Mouse (Mus musculus) T-helper 2 cell (primary cell): ENCODE measurements around the gene Stx17.

Experiments
- in situ Hi-C: fragments of 300-600 bp; cut with MboI, MseI; formaldehyde crosslinking; loops from one replicate; pipeline ENCODE4 v1.15.1; 2025; ENCODE audit warnings: high pct_unique_total_duplicates

The Stx17 gene

GRCm38 (mm10) chr4:48124773-48125469 lies at the start of gene Stx17:
TSS of gene Stx17 (plus strand) at chr4:48124915.
- in situ Hi-C loops = loop anchor here (5.0 kb wide), 1 partner anchor 157 kb away; no protein-coding TSS in a partner anchor

GRCm38 (mm10) chr4:48076693-48077471 lies 47.8 kb upstream of the Stx17 start:
- in situ Hi-C loops = no loop called here

GRCm38 (mm10) chr4:48078213-48078612 lies 46.5 kb upstream of the Stx17 start:
- in situ Hi-C loops = no loop called here

GRCm38 (mm10) chr4:48079285-48080039 lies 45.3 kb upstream of the Stx17 start:
- in situ Hi-C loops = no loop called here

GRCm38 (mm10) chr4:48083452-48083851 lies 41.3 kb upstream of the Stx17 start:
- in situ Hi-C loops = no loop called here

GRCm38 (mm10) chr4:48086609-48087008 lies 38.1 kb upstream of the Stx17 start:
- in situ Hi-C loops = no loop called here

- in situ Hi-C loops = no loop called here
These were observed 37.2 kb upstream of the Stx17 start for GRCm38 (mm10) chr4:48087497-48087896.

GRCm38 (mm10) chr4:48093221-48093620 lies 31.5 kb upstream of the Stx17 start:
- in situ Hi-C loops = no loop called here

- in situ Hi-C loops = no loop called here
These were observed 24.5 kb upstream of the Stx17 start for GRCm38 (mm10) chr4:48100217-48100616.

- in situ Hi-C loops = no loop called here
These were observed 22.7 kb upstream of the Stx17 start for GRCm38 (mm10) chr4:48101981-48102380.

GRCm38 (mm10) chr4:48105387-48105786 lies 19.3 kb upstream of the Stx17 start:
- in situ Hi-C loops = no loop called here

GRCm38 (mm10) chr4:48107086-48107485 lies 17.6 kb upstream of the Stx17 start:
- in situ Hi-C loops = no loop called here

GRCm38 (mm10) chr4:48108591-48108990 lies 16.1 kb upstream of the Stx17 start:
- in situ Hi-C loops = no loop called here

GRCm38 (mm10) chr4:48110331-48110730 lies 14.4 kb upstream of the Stx17 start:
- in situ Hi-C loops = no loop called here

- in situ Hi-C loops = no loop called here
These were observed 8.5 kb upstream of the Stx17 start for GRCm38 (mm10) chr4:48116191-48116590.

GRCm38 (mm10) chr4:48124416-48124772 lies 321 bp upstream of the Stx17 start:
- in situ Hi-C loops = no loop called here

- in situ Hi-C loops = no loop called here
These were observed 5.6 kb downstream of the Stx17 start for GRCm38 (mm10) chr4:48130314-48130713.

GRCm38 (mm10) chr4:48131606-48132005 lies 6.9 kb downstream of the Stx17 start:
- in situ Hi-C loops = no loop called here

- in situ Hi-C loops = no loop called here
These were observed 8.0 kb downstream of the Stx17 start for GRCm38 (mm10) chr4:48132721-48133120.

- in situ Hi-C loops = no loop called here
These were observed 24.8 kb downstream of the Stx17 start for GRCm38 (mm10) chr4:48149492-48149891.

GRCm38 (mm10) chr4:48153229-48153628 lies 28.5 kb downstream of the Stx17 start:
- in situ Hi-C loops = no loop called here

GRCm38 (mm10) chr4:48155864-48156263 lies 31.1 kb downstream of the Stx17 start:
- in situ Hi-C loops = no loop called here
